Mouse (Mus musculus) layer of hippocampus, adult 2 months (tissue): ENCODE measurements around the gene Tsr1. TPM values are rescaled to one million over a fixed set of nuclear protein-coding genes. Genes with fewer than 3 reads are reported as not detected.

Experiments used
- DNase-seq, 2 experiments: peaks; one replicate each; pipeline ENCODE4 v3.0.0; 2022; ENCODE audit warnings: low spot score in 2 of 2
- H3K27ac ChIP-seq: fragments of 200-600 bp; 2 replicates; pipeline ENCODE4 v1.8.1; 2022
- H3K4me3 ChIP-seq: fragments of 200-600 bp; 2 replicates; pipeline ENCODE4 v1.8.1; 2022; ENCODE audit warnings: mild to moderate bottlenecking
- CTCF ChIP-seq: fragments of 200-600 bp; conservative IDR thresholded peaks from 2 replicates; pipeline ENCODE4 v1.8.1; 2022; ENCODE audit warnings: antibody characterized with exemption, mild to moderate bottlenecking, moderate library complexity
- microRNA-seq, 2 experiments: library from miRNA; unstranded; fragments of <30 nt; microRNA quantifications; one replicate each; pipeline ENCODE4 v1.2.0; 2021
- total RNA-seq, 2 experiments: library from RNA; stranded (reverse); gene quantifications; 2 replicates each; pipeline ENCODE4 v1.2.3; 2021

The Tsr1 gene
- total RNA-seq, 2 experiments from 2014 or later = 32.0 to 36.8 TPM

DNA sequence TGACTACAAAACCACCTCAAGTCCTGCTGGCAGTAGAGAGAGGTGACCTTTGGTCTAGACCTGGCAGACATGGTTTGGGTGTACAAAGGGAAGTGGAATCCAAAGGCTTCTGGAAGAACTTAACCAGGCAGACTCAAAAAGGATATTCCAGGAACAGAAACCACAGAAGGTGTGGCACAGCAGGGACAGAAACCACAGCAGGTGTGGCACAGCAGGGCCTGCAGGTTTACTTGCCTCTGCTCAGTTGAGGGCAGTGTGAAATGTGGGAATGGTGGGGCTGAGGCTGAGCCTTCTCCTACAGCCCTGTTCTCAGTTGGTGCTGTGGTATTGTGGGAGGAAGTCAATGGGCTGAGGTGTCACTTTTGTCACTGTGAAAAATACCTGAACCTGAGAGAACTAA is 57.0 kb downstream of the Tsr1 start:
- DNase-seq = no peak
- no peak overlapping the region for H3K27ac ChIP-seq
- no peak for TF ChIP-seq CTCF
- no peak overlapping the region for H3K4me3 ChIP-seq

DNA sequence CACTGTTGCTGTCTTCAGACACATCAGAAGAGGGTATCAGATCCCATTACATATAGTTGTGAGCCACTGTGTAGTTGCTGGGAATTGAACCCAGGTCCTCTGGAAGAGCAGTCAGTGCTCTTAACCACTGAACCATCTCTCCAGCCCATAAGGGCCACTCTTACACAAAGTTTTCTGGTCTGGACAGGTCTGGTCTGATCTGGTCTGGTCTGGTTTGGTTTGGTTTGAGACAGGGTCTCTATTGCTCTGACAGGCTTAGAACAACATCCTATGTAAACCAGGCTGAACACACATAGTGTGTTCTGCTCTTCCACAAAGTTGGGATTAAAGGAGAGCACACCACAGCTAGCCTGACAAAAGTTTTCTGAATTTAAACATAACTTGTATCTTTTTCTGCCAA is 58.1 kb downstream of the Tsr1 start:
- no peak for DNase-seq
- Histone ChIP-seq H3K27ac (no peak overlapping the region), H3K4me3 (no peak overlapping the region)
- TF ChIP-seq CTCF = no peak

DNA sequence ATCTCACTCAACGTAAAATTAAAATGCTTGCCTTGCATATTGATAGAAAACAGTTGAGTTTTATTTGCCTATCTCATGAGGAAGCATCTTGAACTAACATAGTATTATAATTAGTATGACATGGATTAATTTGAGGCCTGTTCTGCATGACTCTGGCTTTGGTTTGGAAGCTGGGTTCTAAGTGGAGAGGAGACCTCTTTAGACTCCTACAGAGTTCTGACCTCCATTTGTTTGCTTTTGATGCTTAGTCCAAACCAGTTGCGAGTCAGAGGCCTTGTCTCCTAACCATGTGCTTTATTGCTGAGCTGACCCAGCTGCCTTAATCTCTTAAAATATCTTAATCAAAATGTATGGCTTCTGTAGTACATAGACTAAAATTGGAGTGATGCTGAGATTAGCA is 59.7 kb downstream of the Tsr1 start:
- no peak for DNase-seq
- Histone ChIP-seq H3K27ac (no peak overlapping the region), H3K4me3 (no peak overlapping the region)
- no peak for TF ChIP-seq CTCF

Small RNA genes within 50 kb of the gene (microRNA-seq; reads per million reads assigned to microRNA genes)
- 3.3 to 4.5 reads per million in 2 experiments for gene Mir6926

Other genes starting within 250 kb of the Tsr1 start
- gene Cluh, start 248.6 kb upstream of the Tsr1 start, total RNA-seq = 10 to 100 TPM; 71.2 to 74.0 TPM
- gene Pafah1b1, start 173.4 kb upstream of the Tsr1 start, total RNA-seq = 100 to 1,000 TPM; 360 to 384 TPM
- gene Mettl16, start 127.2 kb upstream of the Tsr1 start, total RNA-seq = 10 to 100 TPM; 31.2 to 31.3 TPM
- 10 to 100 TPM; 31.3 to 32.8 TPM for gene Mnt, start 67.2 kb upstream of the Tsr1 start, total RNA-seq
- 10 to 100 TPM; 91.7 to 99.3 TPM for gene Sgsm2, start 1.0 kb upstream of the Tsr1 start, total RNA-seq
- gene Smg6, start 27.8 kb downstream of the Tsr1 start, total RNA-seq = 10 to 100 TPM; 31.9 to 34.7 TPM
- gene Srr, start 27.9 kb downstream of the Tsr1 start, total RNA-seq = 10 to 100 TPM; 85.2 to 96.3 TPM